Mouse (Mus musculus) small intestine, adult 10 weeks (tissue): Measurements from ENCODE around the gene Vmn2r80. TPM values are rescaled to one million over a fixed set of nuclear protein-coding genes. Genes with fewer than 3 reads are reported as not detected.

Experiments used
- polyA plus RNA-seq: library from polyadenylated mRNA; stranded (reverse); fragments of 350-450 nt; fragmentation: Illumina TruSeq; extraction: RNeasy Lipid Tissue Mini Kit (QIAGEN cat#74804); gene quantifications from one replicate; pipeline ENCODE4 v1.2.3, GENCODE M21; 2014; ENCODE audit warnings: low replicate concordance

Gene Vmn2r80
- polyA plus RNA-seq, result not detected

GRCm38 (mm10) chr10:79148469-79148868 lies at the start of gene Vmn2r80:
Gene Vmn2r80 (plus strand): TSS chr10:79148769.

Other genes with a start within 250 kb of the Vmn2r80 start
- gene Olfr1354, start 235.6 kb upstream of the Vmn2r80 start, polyA plus RNA-seq, result not detected
- not detected for gene Olfr8, start 198.1 kb upstream of the Vmn2r80 start, polyA plus RNA-seq
- not detected for gene Olfr1353, start 185.5 kb upstream of the Vmn2r80 start, polyA plus RNA-seq
- not detected for gene Olfr1352, start 167.7 kb upstream of the Vmn2r80 start, polyA plus RNA-seq
- not detected for gene Olfr1351, start 136.3 kb upstream of the Vmn2r80 start, polyA plus RNA-seq
- gene Olfr57, start 120.0 kb upstream of the Vmn2r80 start, polyA plus RNA-seq, result not detected
- gene 2610008E11Rik, start 51.2 kb upstream of the Vmn2r80 start, polyA plus RNA-seq, result 36.0 TPM
- not detected for gene Vmn2r81, start 98.9 kb downstream of the Vmn2r80 start, polyA plus RNA-seq
- not detected for gene Vmn2r82, start 207.8 kb downstream of the Vmn2r80 start, polyA plus RNA-seq